Mouse (Mus musculus) heart, postnatal 36 days (tissue): ENCODE data around the gene Oog2. TPM values are rescaled to one million over a fixed set of nuclear protein-coding genes. Genes with fewer than 3 reads are reported as not detected.
"Not testable (repeated sequence)": the region's sequence is repeated elsewhere in the genome, so short reads cannot be mapped to it uniquely, and the experiment has no call there.

Source experiments
- DNase-seq, 2 experiments: peaks; one replicate each; pipeline ENCODE4 v3.0.0; 2021 to 2022
- intact Hi-C: fragments of 180-260 bp; cut with DNase I; formaldehyde crosslinking; loops from one replicate; pipeline ENCODE4 v1.15.1; 2025
- total RNA-seq, 2 experiments: library from RNA; stranded (reverse); gene quantifications; 2 replicates each; pipeline ENCODE4 v1.2.3; 2021

The Oog2 gene
- total RNA-seq = not detected

- intact Hi-C loops = no loop called here
Measured at GRCm38 (mm10) chr4:144190419-144190818, at the start of gene Oog2. Oog2 (plus strand) TSS chr4:144190719.

DNA sequence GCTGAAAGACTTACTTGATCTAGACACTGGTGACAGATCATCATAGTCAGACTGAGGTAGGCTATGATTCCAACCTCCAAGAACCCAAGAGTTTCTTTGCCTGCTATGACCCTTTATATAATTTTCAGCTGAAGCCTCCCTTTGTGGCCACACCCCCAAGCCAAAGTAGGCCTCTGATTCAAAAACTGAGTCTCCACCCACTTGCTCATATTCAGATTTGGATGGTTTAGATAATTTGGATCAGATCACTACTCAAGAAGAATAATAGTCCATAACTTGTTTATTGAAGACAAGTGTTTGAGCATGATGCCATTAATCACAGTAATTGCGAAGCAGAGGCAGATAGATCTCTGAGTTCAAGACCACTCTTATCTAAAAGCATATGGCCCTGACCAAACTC lies 28.0 kb upstream of the Oog2 start, which contains the start of gene Oog3:
Oog3 (minus strand) TSS at position 101 of the 400 bp plus-strand sequence.
- intact Hi-C loops = no loop called here
- DNase-seq = no peak

More at GRCm38 (mm10) chr4:144190419-144190818, at the start of gene Oog2:
- no peak for DNase-seq

GRCm38 (mm10) chr4:144213218-144213617 lies 22.7 kb downstream of the Oog2 start, which contains the start of gene C87977:
C87977 (minus strand) TSS chr4:144213318.
- DNase-seq, intact Hi-C loops: not testable (repeated sequence)

Other genes with a start within 250 kb of the Oog2 start
- gene Pramef25, start 239.7 kb upstream of the Oog2 start, total RNA-seq = not detected
- gene Gm13101, start 223.8 kb upstream of the Oog2 start, total RNA-seq = not detected
- not detected for gene Pramef17, start 196.3 kb upstream of the Oog2 start, total RNA-seq
- gene Pramel4, start 131.6 kb upstream of the Oog2 start, total RNA-seq = not detected
- gene Gm13102, start 84.2 kb upstream of the Oog2 start, total RNA-seq = not detected
- gene Oog3, start 28.1 kb upstream of the Oog2 start, total RNA-seq = not detected
- gene C87977, start 22.6 kb downstream of the Oog2 start, total RNA-seq = not detected
- gene Pramel5, start 89.8 kb downstream of the Oog2 start, total RNA-seq = not detected
- gene Gm13128, start 139.5 kb downstream of the Oog2 start, total RNA-seq = not detected
- gene Gm13119, start 167.2 kb downstream of the Oog2 start, total RNA-seq = not detected
- not detected for gene Pramef20, start 187.2 kb downstream of the Oog2 start, total RNA-seq
- not detected for gene Pramef12, start 217.7 kb downstream of the Oog2 start, total RNA-seq
- gene 1700012P22Rik, start 248.1 kb downstream of the Oog2 start, total RNA-seq = not detected